Mouse (Mus musculus): ENCODE data around the gene Cetn3.

Gene Cetn3

GRCm38 (mm10) chr13:81803713-81804112 lies 20.8 kb downstream of the Cetn3 start:
- DNase-seq (ENCODE audit: extremely low read depth, low read depth) = no peak

- no peak for DNase-seq (ENCODE audit: extremely low read depth, low read depth)
Measured at GRCm38 (mm10) chr13:81822750-81823149, 39.9 kb downstream of the Cetn3 start.

GRCm38 (mm10) chr13:81824576-81825330 lies 41.9 kb downstream of the Cetn3 start:
- DNase-seq (ENCODE audit: extremely low read depth, low read depth) = no peak

DNA sequence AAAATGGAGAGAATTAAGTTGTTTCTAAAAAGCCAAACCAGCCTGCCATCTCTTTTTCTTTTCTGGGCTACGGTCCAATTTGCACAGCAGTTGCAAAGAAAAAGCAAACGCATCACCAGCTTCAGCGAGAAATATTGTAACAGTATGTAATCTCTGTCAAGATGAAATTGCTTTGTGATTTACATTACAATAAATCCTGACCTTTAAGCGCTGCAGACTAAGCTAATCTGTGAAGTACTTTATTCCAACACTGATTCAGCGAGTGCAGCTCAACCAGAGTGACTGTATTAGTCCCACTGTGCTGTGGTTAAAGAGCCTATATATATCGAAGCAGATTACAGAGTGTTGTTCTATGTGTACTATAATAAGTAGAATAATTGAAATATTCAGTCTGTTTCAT lies 45.6 kb downstream of the Cetn3 start:
- DNase-seq (ENCODE audit: extremely low read depth, low read depth) = no peak

DNA sequence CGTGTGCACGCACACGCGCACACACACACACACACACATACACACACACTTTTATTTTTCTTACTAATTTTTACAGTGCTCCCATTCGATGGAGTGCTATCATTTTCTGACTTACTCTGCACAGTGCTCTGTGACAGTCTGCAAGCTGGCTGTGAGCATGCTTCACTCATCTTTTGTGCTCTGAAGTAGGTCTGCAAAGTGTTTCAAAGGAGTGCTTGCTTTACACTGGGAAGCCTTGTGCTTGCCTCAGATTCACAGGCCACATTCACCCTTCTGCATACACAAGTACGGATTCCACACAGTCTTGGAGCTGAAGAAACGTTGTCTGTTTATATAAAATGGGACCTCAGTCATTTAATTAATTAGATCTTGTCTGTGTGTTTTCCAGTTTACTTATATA lies 49.0 kb downstream of the Cetn3 start:
- DNase-seq (ENCODE audit: extremely low read depth, low read depth) = no peak

- DNase-seq (ENCODE audit: extremely low read depth, low read depth) = no peak
Measured at GRCm38 (mm10) chr13:81836386-81837177, 53.7 kb downstream of the Cetn3 start.

DNA sequence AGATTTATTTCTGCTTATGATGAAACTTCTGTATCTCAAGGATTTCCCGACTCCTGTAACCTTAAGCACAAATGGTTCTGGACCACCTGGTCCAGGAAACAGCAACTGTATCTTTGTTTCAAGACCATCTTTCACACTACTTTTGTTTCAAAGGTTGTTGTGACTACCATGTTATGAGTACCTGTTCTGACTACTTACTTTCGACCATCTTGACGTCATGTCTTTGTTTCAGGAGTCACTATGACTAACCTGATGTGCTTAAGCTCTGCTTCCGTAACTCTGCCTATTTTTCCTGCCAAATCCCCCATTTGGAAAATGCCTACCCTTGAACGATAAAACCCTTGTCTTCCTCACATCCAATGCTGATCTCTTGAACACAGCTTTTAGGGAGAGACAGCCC lies 55.1 kb downstream of the Cetn3 start:
- DNase-seq (ENCODE audit: extremely low read depth, low read depth) = no peak

DNA sequence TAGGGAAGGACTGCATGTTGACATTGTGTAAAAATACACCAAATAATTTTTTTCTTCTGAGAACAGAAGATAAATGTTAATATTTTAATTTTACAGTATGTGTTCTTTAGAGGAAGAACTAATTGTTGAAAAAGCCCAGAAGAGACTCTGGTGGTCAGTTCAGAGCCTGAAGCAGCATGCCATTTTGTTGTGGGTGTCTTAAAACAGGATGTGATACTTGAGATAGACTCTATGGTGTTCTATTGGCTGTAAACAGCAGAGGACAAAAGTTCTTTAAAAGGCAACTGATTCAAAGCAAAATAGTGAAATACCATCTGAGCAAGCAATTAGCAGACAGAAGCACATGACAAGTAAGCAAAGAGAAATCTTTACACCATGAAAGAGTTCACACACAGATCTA lies 56.1 kb downstream of the Cetn3 start:
- no peak for DNase-seq (ENCODE audit: extremely low read depth, low read depth)

GRCm38 (mm10) chr13:81840246-81840645 lies 57.4 kb downstream of the Cetn3 start:
- DNase-seq (ENCODE audit: extremely low read depth, low read depth) = no peak

DNA sequence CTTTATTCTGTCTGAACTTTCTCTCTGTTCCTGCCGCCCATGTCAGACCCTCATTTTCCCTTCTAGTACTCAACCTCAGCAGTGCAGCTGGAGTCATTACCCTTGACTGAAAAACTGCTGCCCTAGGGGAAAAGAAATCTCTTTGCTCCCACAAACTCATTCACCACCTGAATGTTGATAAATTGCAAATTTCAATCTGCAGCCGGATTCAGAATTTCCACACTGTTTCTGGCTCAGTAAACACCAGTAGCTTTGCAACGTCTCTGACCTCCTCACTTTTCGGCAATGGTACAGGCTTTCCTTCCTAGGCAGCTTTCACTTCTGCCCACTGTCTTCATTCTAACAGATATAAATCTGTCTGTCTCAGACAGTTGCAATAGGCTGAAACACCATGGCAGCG lies 57.8 kb downstream of the Cetn3 start:
- no peak for DNase-seq (ENCODE audit: extremely low read depth, low read depth)

DNA sequence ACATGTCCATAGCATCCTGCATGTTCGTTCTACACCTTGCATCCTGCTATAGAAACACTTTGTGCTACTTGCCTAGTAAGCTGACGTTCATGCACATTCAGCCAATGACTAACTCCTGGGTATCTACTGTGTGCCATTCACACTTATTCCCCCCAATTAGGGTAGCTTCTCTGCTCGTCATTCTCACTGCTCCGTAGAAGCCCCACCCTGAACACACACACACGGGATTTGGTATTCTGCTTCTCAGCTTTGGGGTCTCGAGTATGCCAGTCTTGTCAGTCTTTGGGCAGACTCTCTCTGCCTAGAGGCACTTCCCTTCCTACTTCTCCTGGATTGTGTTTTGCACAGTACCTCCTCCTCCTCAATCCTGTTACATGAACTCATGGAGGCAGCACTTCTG lies 59.4 kb downstream of the Cetn3 start:
- no peak for DNase-seq (ENCODE audit: extremely low read depth, low read depth)
